Mouse (Mus musculus): ENCODE measurements around the gene Sar1b.

DNA sequence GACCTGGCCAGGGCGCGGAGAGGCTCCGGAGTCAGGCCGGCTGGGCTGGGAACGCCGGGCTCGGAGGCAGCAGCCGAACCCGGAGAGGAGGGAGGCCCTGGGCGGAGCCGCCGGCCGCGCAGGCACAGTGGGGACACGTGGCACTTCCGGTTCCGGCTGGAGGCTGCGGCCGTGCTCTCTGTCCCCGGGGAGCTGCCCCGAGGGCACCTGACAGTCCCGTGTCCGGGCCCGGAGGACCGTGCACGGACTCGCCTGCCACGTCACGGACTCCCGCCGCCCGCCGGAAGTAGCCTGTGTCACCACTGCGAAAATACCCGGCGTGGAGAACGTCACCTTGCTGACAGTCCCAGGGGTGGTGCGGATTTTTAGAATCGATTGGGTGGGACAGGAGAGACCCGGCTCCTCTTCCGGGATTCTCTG lies 7.1 kb upstream of the Sar1b start:
- TF ChIP-seq POLR2A (IDR thresholded peaks at IDR 0.05; ENCODE audit: borderline replicate concordance, extremely low read depth, low read depth, low read length) (peak; percentile 74), CTCF (IDR thresholded peaks at IDR 0.05; ENCODE audit: insufficient read depth, low read length) (no peak)

All from lung, adult 2 months (tissue).